Mouse (Mus musculus) heart, embryonic 16.5 days (tissue): ENCODE results near the gene Anks1b. TPM values are rescaled to one million over a fixed set of nuclear protein-coding genes. Genes with fewer than 3 reads are reported as not detected.
A peak's percentile ranks its signal among the peaks of the same experiment; 100 is the strongest.

Source experiments
- ATAC-seq: fragments of 200-750 bp; cut with Nextera tagmentation; replicated peaks from 2 replicates; pipeline ENCODE4 v1.8.0; 2017; ENCODE audit warnings: moderate number of reproducible peaks; ENCODE audit not compliant: insufficient read depth, low FRiP score; ENCODE audit errors: extremely low read depth
- H3K27ac ChIP-seq: fragments of 300-500 bp; sonication (generic); 2 replicates; pipeline ENCODE4 v1.5.1; 2014; ENCODE audit warnings: mild to moderate bottlenecking, low read length, control low read depth, moderate library complexity
- H3K27me3 ChIP-seq: fragments of 300-500 bp; sonication (generic); 2 replicates; pipeline ENCODE4 v1.6.1; 2014; ENCODE audit warnings: low read length, mixed read lengths; ENCODE audit not compliant: control insufficient read depth, insufficient read depth
- H3K36me3 ChIP-seq: fragments of 300-500 bp; sonication (generic); 2 replicates; pipeline ENCODE4 v1.6.1; 2014; ENCODE audit not compliant: control insufficient read depth, insufficient read depth
- H3K4me1 ChIP-seq: fragments of 300-500 bp; sonication (generic); 2 replicates; pipeline ENCODE4 v1.6.1; 2014; ENCODE audit warnings: low read length, mixed read lengths; ENCODE audit not compliant: control insufficient read depth, insufficient read depth
- H3K4me2 ChIP-seq: fragments of 300-500 bp; sonication (generic); 2 replicates; pipeline ENCODE4 v1.6.1; 2014; ENCODE audit warnings: low read depth, mild to moderate bottlenecking, control low read depth, low read length
- H3K4me3 ChIP-seq: fragments of 300-500 bp; sonication (generic); 2 replicates; pipeline ENCODE4 v1.5.1; 2014; ENCODE audit warnings: mild to moderate bottlenecking, control low read depth, low read length
- H3K9ac ChIP-seq: fragments of 300-500 bp; sonication (generic); 2 replicates; pipeline ENCODE4 v1.6.1; 2014; ENCODE audit warnings: low read length, control low read depth
- H3K9me3 ChIP-seq: fragments of 300-500 bp; sonication (generic); replicated peaks from 2 replicates; pipeline ENCODE4 v1.6.1; 2016; ENCODE audit warnings: low read length; ENCODE audit not compliant: control insufficient read depth
- WGBS: fragments of 180-500 bp; shearing (Covaris S2); extraction: QIAGEN DNeasy Blood & Tissue Kit; methylation state at CpG from one replicate; pipeline ENCODE4 v1.1.7; 2014; 5-methylcytosine and 5-hydroxymethylcytosine counted together
- polyA plus RNA-seq: library from polyadenylated mRNA; unstranded; fragments of >200 nt; fragmentation: Nextera tagmentation; extraction: Ambion mirVana; gene quantifications from 2 replicates; pipeline ENCODE4 v1.2.1, GENCODE M21; 2015

Anks1b gene
- polyA plus RNA-seq, 1 experiment from 2014 or later: 0.13 TPM

DNA sequence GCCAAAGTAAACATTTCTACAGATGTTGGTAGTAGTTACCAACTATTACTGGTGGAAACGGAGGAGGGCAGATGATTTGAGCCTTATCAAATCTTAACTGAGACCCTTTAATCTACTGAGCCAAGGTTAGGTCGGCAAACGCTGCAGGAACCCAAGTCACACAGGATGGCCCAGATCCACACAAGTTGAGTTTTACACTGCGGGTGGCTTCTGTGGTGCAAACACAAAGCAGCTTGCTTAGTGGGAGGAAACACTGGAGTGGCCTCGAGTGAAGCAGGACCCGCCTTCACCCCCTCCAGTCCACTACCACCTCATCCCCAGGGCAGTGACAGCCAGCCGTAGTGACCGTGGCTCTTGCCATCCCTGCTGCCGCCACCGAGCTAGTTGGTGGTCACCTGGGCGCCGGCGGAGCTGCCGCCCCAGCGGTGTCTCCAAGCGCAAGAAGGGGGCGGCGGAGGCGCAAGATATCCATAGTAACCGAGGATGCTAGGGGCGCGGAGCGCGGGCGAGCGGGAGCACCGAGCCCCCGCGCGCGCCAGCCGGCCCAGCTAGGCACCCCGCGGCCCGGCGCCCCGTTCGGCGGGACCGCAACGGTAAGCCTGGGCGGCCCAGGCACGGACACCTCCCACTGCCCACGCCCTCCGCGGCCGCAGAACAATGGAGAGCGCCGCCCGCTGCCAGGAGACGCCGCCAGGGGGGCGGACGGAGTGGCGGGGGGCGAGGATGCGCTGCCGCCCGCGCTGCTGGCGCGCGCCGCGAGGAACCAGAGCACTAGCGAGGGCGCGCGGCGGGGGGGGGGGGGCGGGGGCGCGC is 955.5 kb downstream of the Anks1b start:
- H3K4me3 ChIP-seq: peak overlapping the region; percentile 60
- H3K4me2 ChIP-seq: peak overlapping the region; percentile 88
- H3K4me1 ChIP-seq: no peaks in the 10 kb centered on the region
- H3K9me3 ChIP-seq: no peaks in the 10 kb centered on the region
- H3K36me3 ChIP-seq: no peaks in the 10 kb centered on the region
- H3K9ac ChIP-seq: no peak overlapping the region
- H3K27me3 ChIP-seq: peaks cover 61% of the 10 kb centered on the region
- no peak for ATAC-seq
- 1% methylated on average over 47 of the region's 73 CpGs for WGBS
- no peak overlapping the region for H3K27ac ChIP-seq

DNA sequence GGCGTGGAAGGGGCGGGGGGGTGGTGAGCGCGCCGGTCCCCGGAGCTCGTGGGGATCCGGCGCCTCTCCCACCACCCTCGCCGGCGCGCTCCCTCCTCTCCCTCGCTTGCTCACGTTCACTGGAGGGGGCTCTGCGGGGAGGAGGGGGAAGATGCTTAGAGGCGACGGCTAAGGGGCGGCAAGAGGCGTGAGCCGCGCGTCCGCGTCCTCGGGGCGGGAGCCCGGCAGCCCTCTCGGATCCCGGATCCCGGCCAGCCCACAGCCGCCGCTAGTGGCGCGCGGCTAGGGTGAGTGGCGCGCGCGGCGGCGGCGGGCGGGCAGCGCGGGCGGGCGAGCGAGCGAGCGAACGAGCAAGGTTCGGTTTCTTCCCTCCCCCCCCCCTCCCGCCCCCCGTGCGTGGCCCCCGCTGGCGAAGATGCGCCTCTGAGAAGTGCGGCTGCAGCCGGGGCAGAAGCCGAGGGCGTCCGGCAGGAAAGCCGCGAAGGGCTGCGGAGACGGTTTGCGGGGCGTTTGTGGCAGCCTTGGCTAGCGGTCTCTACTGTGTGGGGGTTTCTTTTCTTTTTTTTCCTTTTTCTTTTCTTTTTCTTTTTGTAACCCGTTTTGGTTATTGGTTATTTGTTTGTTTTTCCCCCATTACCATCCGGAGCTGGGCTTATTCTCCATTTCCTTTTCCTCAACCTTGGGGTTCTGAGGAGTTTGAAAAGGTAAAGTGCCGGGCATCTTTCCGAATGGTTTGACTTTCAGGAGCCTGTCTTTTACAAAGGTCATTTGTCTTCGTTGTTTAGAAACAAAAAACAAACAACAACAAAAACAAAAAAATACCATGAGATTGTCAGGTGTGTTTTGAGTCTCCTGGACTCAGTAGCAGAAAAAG is 956.3 kb downstream of the Anks1b start:
- H3K4me1 ChIP-seq: no peaks in the 10 kb centered on the region
- H3K27ac ChIP-seq: no peak overlapping the region
- no peak overlapping the region for H3K9ac ChIP-seq
- peak overlapping the region; percentile 60 for H3K4me3 ChIP-seq
- H3K27me3 ChIP-seq: peaks cover 62% of the 10 kb centered on the region
- WGBS: 1% methylated on average over 44 of the region's 76 CpGs
- H3K9me3 ChIP-seq: no peaks in the 10 kb centered on the region
- no peaks in the 10 kb centered on the region for H3K36me3 ChIP-seq
- ATAC-seq: no peak
- peak overlapping the region; percentile 88 for H3K4me2 ChIP-seq

GRCm38 (mm10) chr10:90830268-90830585 is 956.9 kb downstream of the Anks1b start:
- H3K4me1 ChIP-seq: no peaks in the 10 kb centered on the region
- H3K9ac ChIP-seq: no peak overlapping the region
- 4% methylated on average over 11 of the region's 11 CpGs for WGBS
- no peak overlapping the region for H3K4me2 ChIP-seq
- H3K27ac ChIP-seq: no peak overlapping the region
- no peaks in the 10 kb centered on the region for H3K9me3 ChIP-seq
- peaks cover 62% of the 10 kb centered on the region for H3K27me3 ChIP-seq
- no peak for ATAC-seq
- no peak overlapping the region for H3K4me3 ChIP-seq
- H3K36me3 ChIP-seq: no peaks in the 10 kb centered on the region

DNA sequence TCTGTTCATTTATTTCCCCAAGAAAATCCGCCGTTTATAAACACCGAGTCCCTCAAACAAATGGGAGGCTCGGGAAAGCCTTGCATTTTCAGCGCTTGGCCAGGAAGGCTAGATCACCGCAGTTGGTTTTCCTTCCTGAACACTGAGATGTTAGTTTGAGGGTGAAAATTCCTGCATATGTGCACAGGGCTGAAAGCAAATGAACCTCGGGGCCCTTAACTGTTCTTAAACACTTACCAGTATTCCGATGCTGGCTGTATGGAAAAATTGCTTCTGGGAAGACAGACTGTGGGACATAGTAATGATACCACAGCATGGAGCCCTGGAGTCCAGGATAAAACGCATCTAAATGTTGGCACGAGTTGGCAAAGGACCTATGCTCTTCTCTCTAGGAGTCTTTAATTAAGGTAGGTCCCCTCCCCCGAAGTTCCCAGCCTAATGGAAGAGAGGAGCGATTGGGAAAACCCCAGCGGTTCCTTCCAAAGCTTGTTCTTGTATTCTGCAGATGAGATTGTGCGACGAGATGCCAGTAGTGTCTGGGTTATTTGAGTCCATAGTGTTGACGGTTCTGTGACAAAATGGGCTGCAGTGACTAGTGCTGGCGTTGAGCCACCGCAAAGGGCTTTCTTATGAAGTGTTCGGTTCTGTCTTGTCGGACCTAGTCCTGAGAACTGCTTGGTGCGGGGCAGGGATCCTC is 957.4 kb downstream of the Anks1b start:
- no peaks in the 10 kb centered on the region for H3K4me1 ChIP-seq
- WGBS: 5% methylated on average over 21 of the region's 21 CpGs
- no peak overlapping the region for H3K4me3 ChIP-seq
- no peak overlapping the region for H3K4me2 ChIP-seq
- H3K27me3 ChIP-seq: peaks cover 59% of the 10 kb centered on the region
- H3K27ac ChIP-seq: no peak overlapping the region
- H3K36me3 ChIP-seq: no peaks in the 10 kb centered on the region
- ATAC-seq: no peak
- no peaks in the 10 kb centered on the region for H3K9me3 ChIP-seq
- no peak overlapping the region for H3K9ac ChIP-seq

- Histone ChIP-seq H3K4me3 (no peak overlapping the region), H3K27ac (no peak overlapping the region), H3K27me3 (peaks cover 58% of the 10 kb centered on the region), H3K4me2 (no peak overlapping the region), H3K9me3 (no peaks in the 10 kb centered on the region), H3K4me1 (no peaks in the 10 kb centered on the region), H3K36me3 (no peaks in the 10 kb centered on the region), H3K9ac (no peak overlapping the region)
- 24% methylated on average over 2 of the region's 2 CpGs for WGBS
- ATAC-seq: no peak
These were observed 957.9 kb downstream of the Anks1b start for GRCm38 (mm10) chr10:90831288-90831626.

DNA sequence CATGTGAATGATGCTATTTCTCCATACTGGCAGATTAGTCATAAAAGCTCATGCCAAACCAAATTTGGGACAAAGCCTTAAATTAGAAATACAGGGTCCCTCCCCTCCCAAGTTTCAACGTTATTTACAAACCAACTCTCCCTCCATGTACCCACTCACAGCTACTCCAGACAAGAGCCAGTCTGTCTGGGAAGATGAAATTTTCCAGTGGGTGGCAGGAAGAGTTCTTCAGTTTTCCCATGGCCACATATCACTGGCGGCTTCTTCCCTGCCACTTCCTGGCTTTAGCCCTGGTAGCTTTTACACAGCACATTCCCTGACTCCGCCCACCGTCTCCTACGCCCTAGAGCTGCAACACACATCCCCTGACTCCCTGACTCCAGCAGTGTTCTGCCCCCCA is 961.0 kb downstream of the Anks1b start:
- Histone ChIP-seq H3K4me1 (no peaks in the 10 kb centered on the region), H3K36me3 (no peaks in the 10 kb centered on the region), H3K27ac (no peak overlapping the region), H3K27me3 (peaks cover 30% of the 10 kb centered on the region), H3K9me3 (no peaks in the 10 kb centered on the region), H3K4me2 (no peak overlapping the region), H3K4me3 (no peak overlapping the region), H3K9ac (no peak overlapping the region)
- WGBS: 22% methylated on average over 5 of the region's 5 CpGs
- ATAC-seq: no peak

- no peak overlapping the region for H3K4me3 ChIP-seq
- no peak for ATAC-seq
- H3K4me1 ChIP-seq: no peaks in the 10 kb centered on the region
- H3K9me3 ChIP-seq: no peaks in the 10 kb centered on the region
- no peak overlapping the region for H3K27ac ChIP-seq
- no peak overlapping the region for H3K4me2 ChIP-seq
- H3K36me3 ChIP-seq: no peaks in the 10 kb centered on the region
- H3K27me3 ChIP-seq: peaks cover 23% of the 10 kb centered on the region
- no peak overlapping the region for H3K9ac ChIP-seq
These were observed 961.9 kb downstream of the Anks1b start for GRCm38 (mm10) chr10:90835195-90835594.

GRCm38 (mm10) chr10:90839611-90840335 is 966.5 kb downstream of the Anks1b start:
- 78% methylated on average over 9 of the region's 9 CpGs for WGBS
- H3K9me3 ChIP-seq: 0 out of 2 replicates have a peak, but pooled peaks cover 3% of the 10 kb centered on the region
- H3K4me3 ChIP-seq: no peak overlapping the region
- no peak overlapping the region for H3K9ac ChIP-seq
- no peaks in the 10 kb centered on the region for H3K36me3 ChIP-seq
- H3K27ac ChIP-seq: no peak overlapping the region
- H3K27me3 ChIP-seq: no peaks in the 10 kb centered on the region
- H3K4me1 ChIP-seq: no peaks in the 10 kb centered on the region
- H3K4me2 ChIP-seq: no peak overlapping the region
- no peak for ATAC-seq
